Comparison of ENCODE assay signal across 12 mouse cellular contexts in genomic region chr14:122461966-122462365, GRCm38 (mm10). TPM values are rescaled to one million over a fixed set of nuclear protein-coding genes. Genes with fewer than 3 reads are reported as not detected.
DNase-seq lines count a peak whose midpoint lies in the region; ATAC-seq and TF ChIP-seq lines count a peak whose summit lies in the region.
"Had no signal": no experiment of that assay in that cellular context is flagged by ENCODE, and none has a peak within 500 bp of the region (broad histone marks: within the 10 kb centered on the region; RNA-seq: fewer than 3 reads in every experiment).

No protein-coding gene starts in this region.

- H3K4me1 ChIP-seq in kidney, adult 2 months (ENCODE audit: control insufficient read depth, insufficient read depth, low read length), result no peaks in the 10 kb centered on the region
- peaks cover 85% of the 10 kb centered on the region for H3K4me1 ChIP-seq in forebrain, embryonic 10.5 days
- H3K4me1 ChIP-seq in limb, embryonic 12.5 days (replicated peaks), result peaks cover 30% of the 10 kb centered on the region
- peaks cover 23% of the 10 kb centered on the region for H3K4me1 ChIP-seq in neural tube, embryonic 15.5 days

- DNase-seq in kidney, adult 2 months, result peak; percentile 29
- no peak for DNase-seq in kidney, postnatal 10 days
- DNase-seq in forebrain, embryonic 10.5 days (ENCODE audit: extremely low spot score, low spot score), result no peak
- no peak for DNase-seq in left cerebral cortex, adult 9 months (ENCODE audit: low spot score in 2 of 2)
- DNase-seq in frontal cortex, postnatal 10 days (ENCODE audit: low spot score in 2 of 2), result no peak
- DNase-seq in urinary bladder, postnatal 4 days (ENCODE audit: low spot score in 2 of 2), result no peak
- DNase-seq: liver, postnatal 0 days had no signal

- peak overlapping the region; percentile 87 for H3K4me2 ChIP-seq in limb, embryonic 12.5 days
- peak overlapping the region; percentile 81 for H3K4me2 ChIP-seq in neural tube, embryonic 15.5 days
- H3K4me2 ChIP-seq: heart, embryonic 12.5 days had no signal

- no peaks in the 10 kb centered on the region for H3K9me3 ChIP-seq in forebrain, embryonic 10.5 days
- H3K9me3 ChIP-seq in limb, embryonic 12.5 days, result no peaks in the 10 kb centered on the region
- no peaks in the 10 kb centered on the region for H3K9me3 ChIP-seq in neural tube, embryonic 15.5 days (replicated peaks)
- H3K9me3 ChIP-seq: heart, embryonic 12.5 days had no signal

- H3K27me3 ChIP-seq in kidney, adult 2 months (replicated peaks; ENCODE audit: control insufficient read depth, insufficient read depth, low read length), result peaks cover 22% of the 10 kb centered on the region
- peaks cover 69% of the 10 kb centered on the region for H3K27me3 ChIP-seq in forebrain, embryonic 10.5 days (ENCODE audit: poor library complexity, severe bottlenecking)
- H3K27me3 ChIP-seq in limb, embryonic 12.5 days, result peaks cover 54% of the 10 kb centered on the region
- H3K27me3 ChIP-seq in neural tube, embryonic 15.5 days (replicated peaks), result peaks cover 63% of the 10 kb centered on the region

- no peak overlapping the region for H3K4me3 ChIP-seq in kidney, adult 2 months (ENCODE audit: insufficient read depth, low read depth, low read length)
- H3K4me3 ChIP-seq in forebrain, embryonic 10.5 days, result peak overlapping the region; percentile 89
- H3K4me3 ChIP-seq in limb, embryonic 12.5 days (replicated peaks), result peak overlapping the region; percentile 69
- peak overlapping the region; percentile 47 for H3K4me3 ChIP-seq in neural tube, embryonic 15.5 days (replicated peaks)
- H3K4me3 ChIP-seq: heart, embryonic 12.5 days had no signal

- WGBS in kidney, adult 2 months, result 61% methylated on average over 9 of the region's 9 CpGs
- 4% methylated on average over 9 of the region's 9 CpGs for WGBS in forebrain, embryonic 10.5 days
- 10% methylated on average over 9 of the region's 9 CpGs for WGBS in limb, embryonic 12.5 days
- 20% methylated on average over 9 of the region's 9 CpGs for WGBS in neural tube, embryonic 15.5 days

- no peaks in the 10 kb centered on the region for H3K36me3 ChIP-seq in kidney, adult 2 months (ENCODE audit: control insufficient read depth, insufficient read depth, low read length)
- peaks cover 29% of the 10 kb centered on the region for H3K36me3 ChIP-seq in forebrain, embryonic 10.5 days (replicated peaks)
- H3K36me3 ChIP-seq in limb, embryonic 12.5 days, result no peaks in the 10 kb centered on the region
- no peaks in the 10 kb centered on the region for H3K36me3 ChIP-seq in neural tube, embryonic 15.5 days
- H3K36me3 ChIP-seq: heart, embryonic 12.5 days had no signal

- no peak for TF ChIP-seq CTCF in kidney, adult 2 months (conservative IDR thresholded peaks at IDR 0.05; ENCODE audit: insufficient read depth, insufficient read length, low read depth, low read length)

- no peak overlapping the region for H3K27ac ChIP-seq in kidney, adult 2 months (ENCODE audit: insufficient read depth, low read depth, low read length)
- H3K27ac ChIP-seq in forebrain, embryonic 10.5 days, result peak overlapping the region; percentile 99
- H3K27ac ChIP-seq in limb, embryonic 12.5 days, result peak overlapping the region; percentile 96
- peak overlapping the region; percentile 41; the same call in 1 of the 2 replicates for H3K27ac ChIP-seq in neural tube, embryonic 15.5 days (replicated peaks)

- no peak for TF ChIP-seq POLR2A in kidney, adult 2 months (IDR thresholded peaks at IDR 0.05; ENCODE audit: low read depth, low read length)

- no peak for ATAC-seq in limb, embryonic 12.5 days (ENCODE audit: insufficient number of reproducible peaks, insufficient read depth, low FRiP score, low TSS enrichment, low read depth)
- ATAC-seq in neural tube, embryonic 15.5 days (ENCODE audit: low FRiP score), result no peak
- ATAC-seq: liver, postnatal 0 days had no signal

- H3K9ac ChIP-seq in limb, embryonic 12.5 days (replicated peaks), result peak overlapping the region; percentile 87
- H3K9ac ChIP-seq in neural tube, embryonic 15.5 days (replicated peaks), result peak overlapping the region; percentile 14; the same call in 1 of the 2 replicates
- H3K9ac ChIP-seq: heart, embryonic 12.5 days; liver, postnatal 0 days had no signal

RNA-seq across cellular contexts. Expression of gene Zic5, which starts 3.5 kb away (rescaled TPM):
- polyA plus RNA-seq in kidney, adult 2 months (2012; rRNA removed), result not detected in 2 replicates
- 20.7 and 21.5 TPM in 2 replicates for polyA plus RNA-seq in forebrain, embryonic 10.5 days (2016; fragmentation: Nextera tagmentation; extraction: Ambion mirVana)
- polyA plus RNA-seq in limb, embryonic 12.5 days (2016; fragmentation: Nextera tagmentation; extraction: Ambion mirVana), result 8.0 TPM in 2 replicates
- 3.9 and 6.2 TPM in 2 replicates for polyA plus RNA-seq in neural tube, embryonic 15.5 days (2015; fragmentation: Nextera tagmentation; extraction: Ambion mirVana)
- polyA plus RNA-seq: large intestine, adult 2 months; liver, postnatal 0 days; stomach, embryonic 14.5 days had no signal

RNA-seq across cellular contexts. Expression of gene Gm5089, which starts 11.1 kb away (rescaled TPM):
- not detected in 2 replicates for polyA plus RNA-seq in kidney, adult 2 months (2012; rRNA removed)
- 1.0 and 1.9 TPM in 2 replicates for polyA plus RNA-seq in forebrain, embryonic 10.5 days (2016; fragmentation: Nextera tagmentation; extraction: Ambion mirVana)
- 0.14 and 0.23 TPM in 2 replicates for polyA plus RNA-seq in limb, embryonic 12.5 days (2016; fragmentation: Nextera tagmentation; extraction: Ambion mirVana)
- 0.14 and 0.60 TPM in 2 replicates for polyA plus RNA-seq in neural tube, embryonic 15.5 days (2015; fragmentation: Nextera tagmentation; extraction: Ambion mirVana)
- polyA plus RNA-seq: heart, embryonic 12.5 days; large intestine, adult 2 months; liver, postnatal 0 days; stomach, embryonic 14.5 days had no signal

RNA-seq across cellular contexts. Expression of gene Zic2, which starts 13.3 kb away (rescaled TPM):
- polyA plus RNA-seq in kidney, adult 2 months (2012; rRNA removed), result not detected in 2 replicates
- 7.0 and 7.3 TPM in 2 replicates for polyA plus RNA-seq in forebrain, embryonic 10.5 days (2016; fragmentation: Nextera tagmentation; extraction: Ambion mirVana)
- 6.2 and 8.0 TPM in 2 replicates for polyA plus RNA-seq in limb, embryonic 12.5 days (2016; fragmentation: Nextera tagmentation; extraction: Ambion mirVana)
- 5.1 and 6.8 TPM in 2 replicates for polyA plus RNA-seq in neural tube, embryonic 15.5 days (2015; fragmentation: Nextera tagmentation; extraction: Ambion mirVana)
- polyA plus RNA-seq: heart, embryonic 12.5 days; large intestine, adult 2 months; liver, postnatal 0 days; stomach, embryonic 14.5 days had no signal

RNA-seq across cellular contexts. Expression of gene Gm10837, which starts 28.4 kb away (rescaled TPM):
- not detected in 2 replicates for polyA plus RNA-seq in kidney, adult 2 months (2012; rRNA removed)
- polyA plus RNA-seq in forebrain, embryonic 10.5 days (2016; fragmentation: Nextera tagmentation; extraction: Ambion mirVana), result 0.27 TPM in 1 of 2 replicates, not detected in the other
- 0.14 and 0.18 TPM in 2 replicates for polyA plus RNA-seq in limb, embryonic 12.5 days (2016; fragmentation: Nextera tagmentation; extraction: Ambion mirVana)
- polyA plus RNA-seq in neural tube, embryonic 15.5 days (2015; fragmentation: Nextera tagmentation; extraction: Ambion mirVana), result 0.23 and 0.27 TPM in 2 replicates
- polyA plus RNA-seq: heart, embryonic 12.5 days; large intestine, adult 2 months; liver, postnatal 0 days; stomach, embryonic 14.5 days had no signal
